Mouse (Mus musculus) bone marrow macrophage, adult 2 months (primary cell): Measurements from ENCODE around the gene Tgfb3. TPM values are rescaled to one million over a fixed set of nuclear protein-coding genes. Genes with fewer than 3 reads are reported as not detected.

ENCODE experiments used
- H3K27ac ChIP-seq: 2 replicates; pipeline ENCODE4 v1.5.1; 2012; ENCODE audit warnings: low read depth, low read length; ENCODE audit not compliant: insufficient read depth
- H3K4me1 ChIP-seq: 2 replicates; pipeline ENCODE4 v1.6.1; 2012; ENCODE audit warnings: low read length; ENCODE audit not compliant: control insufficient read depth, insufficient read depth
- H3K4me3 ChIP-seq: 2 replicates; pipeline ENCODE4 v1.5.1; 2012; ENCODE audit warnings: mild to moderate bottlenecking, low read length, moderate library complexity; ENCODE audit not compliant: insufficient read depth
- CTCF ChIP-seq: IDR thresholded peaks from 2 replicates; pipeline ENCODE4 v1.5.1; 2012; ENCODE audit warnings: low read depth, mild to moderate bottlenecking, low read length, moderate library complexity
- POLR2A ChIP-seq: IDR thresholded peaks from 2 replicates; pipeline ENCODE4 v1.6.1; 2012; ENCODE audit warnings: mild to moderate bottlenecking, low read depth, low read length, borderline replicate concordance
- polyA plus RNA-seq: library from polyadenylated mRNA; stranded (reverse); fragments of >200 nt; gene quantifications from 2 replicates; pipeline ENCODE4 v1.2.4, GENCODE M21; 2012; ENCODE audit not compliant: missing spikeins, insufficient read depth, insufficient read length

Gene Tgfb3
- polyA plus RNA-seq, 1 experiment, result 0.86 TPM

GRCm38 (mm10) chr12:86082481-86083012 is 3.7 kb upstream of the Tgfb3 start, which contains the start of gene Ift43:
Ift43 (plus strand) TSS chr12:86082541.
- Histone ChIP-seq H3K4me1 (peaks cover 2% of the 10 kb centered on the region), H3K27ac (no peak within 1 kb of the TSS), H3K4me3 (peak within 1 kb of the TSS; percentile 79)
- TF ChIP-seq CTCF (peak; percentile 14; the same call in 1 of the 2 replicates), POLR2A (no peak)

- Histone ChIP-seq H3K4me1 (peaks cover 2% of the 10 kb centered on the region), H3K4me3 (peak overlapping the region; percentile 70), H3K27ac (no peak overlapping the region)
- TF ChIP-seq POLR2A (no peak), CTCF (peak; percentile 33; the same call in 1 of the 2 replicates)
Measured at GRCm38 (mm10) chr12:86079202-86079667, 394 bp upstream of the Tgfb3 start.

GRCm38 (mm10) chr12:86078176-86078552 is 677 bp downstream of the Tgfb3 start:
- H3K4me1 ChIP-seq, result peaks cover 2% of the 10 kb centered on the region
- TF ChIP-seq POLR2A, result no peak
- TF ChIP-seq CTCF, result no peak
- H3K4me3 ChIP-seq, result no peak overlapping the region
- no peak overlapping the region for H3K27ac ChIP-seq

- Histone ChIP-seq H3K4me3 (no peak overlapping the region), H3K27ac (no peak overlapping the region), H3K4me1 (no peaks in the 10 kb centered on the region)
- TF ChIP-seq POLR2A, result no peak
- no peak for TF ChIP-seq CTCF
Measured at GRCm38 (mm10) chr12:86077736-86078135, 1.1 kb downstream of the Tgfb3 start.

- H3K4me3 ChIP-seq, result no peak overlapping the region
- no peaks in the 10 kb centered on the region for H3K4me1 ChIP-seq
- no peak for TF ChIP-seq CTCF
- no peak for TF ChIP-seq POLR2A
- no peak overlapping the region for H3K27ac ChIP-seq
Measured at GRCm38 (mm10) chr12:86077322-86077721, 1.5 kb downstream of the Tgfb3 start.

GRCm38 (mm10) chr12:86076321-86076901 is 2.4 kb downstream of the Tgfb3 start:
- H3K27ac ChIP-seq, result no peak overlapping the region
- TF ChIP-seq CTCF (no peak), POLR2A (no peak)
- no peak overlapping the region for H3K4me3 ChIP-seq
- no peaks in the 10 kb centered on the region for H3K4me1 ChIP-seq

- Histone ChIP-seq H3K4me3 (no peak overlapping the region), H3K27ac (no peak overlapping the region), H3K4me1 (no peaks in the 10 kb centered on the region)
- TF ChIP-seq POLR2A (no peak), CTCF (no peak)
Measured at GRCm38 (mm10) chr12:86075358-86075757, 3.5 kb downstream of the Tgfb3 start.

GRCm38 (mm10) chr12:86074681-86075080 is 4.2 kb downstream of the Tgfb3 start:
- H3K4me3 ChIP-seq, result no peak overlapping the region
- TF ChIP-seq POLR2A, result no peak
- TF ChIP-seq CTCF, result no peak
- H3K4me1 ChIP-seq, result no peaks in the 10 kb centered on the region
- H3K27ac ChIP-seq, result no peak overlapping the region

GRCm38 (mm10) chr12:86071432-86071831 is 7.4 kb downstream of the Tgfb3 start:
- Histone ChIP-seq H3K27ac (no peak overlapping the region), H3K4me3 (no peak overlapping the region), H3K4me1 (no peaks in the 10 kb centered on the region)
- TF ChIP-seq POLR2A (no peak), CTCF (no peak)

GRCm38 (mm10) chr12:86064796-86065195 is 14.0 kb downstream of the Tgfb3 start:
- Histone ChIP-seq H3K4me1 (no peaks in the 10 kb centered on the region), H3K27ac (no peak overlapping the region), H3K4me3 (no peak overlapping the region)
- no peak for TF ChIP-seq CTCF
- TF ChIP-seq POLR2A, result no peak

- TF ChIP-seq POLR2A, result no peak
- no peak for TF ChIP-seq CTCF
- no peaks in the 10 kb centered on the region for H3K4me1 ChIP-seq
- H3K4me3 ChIP-seq, result no peak overlapping the region
- H3K27ac ChIP-seq, result no peak overlapping the region
Measured at GRCm38 (mm10) chr12:86059341-86059740, 19.5 kb downstream of the Tgfb3 start.
